Mouse (Mus musculus) liver, embryonic 14.5 days (tissue): ENCODE measurements at regions not wholly inside any gene's neighbourhood (a gene's known extent, or its start where the extent isn't known, plus 50 kb on each side); places are given as distances from the start of the nearest gene placed in this dataset.
A peak's percentile ranks its signal among the peaks of the same experiment; 100 is the strongest.

Source experiments
- ATAC-seq: fragments of 200-750 bp; cut with Nextera tagmentation; 2 replicates; pipeline ENCODE4 v1.8.0; 2017; ENCODE audit warnings: moderate number of reproducible peaks, mild to moderate bottlenecking, moderate library complexity; ENCODE audit not compliant: insufficient read depth
- DNase-seq, 3 experiments: peaks; one replicate each; pipeline ENCODE4 v3.0.0-alpha.2; 2012 to 2013; ENCODE audit warnings: low read depth in 3 of 3, low spot score in 3 of 3
- H3K27ac ChIP-seq: fragments of 300-500 bp; sonication (generic); 2 replicates; pipeline ENCODE4 v1.5.1; 2014; ENCODE audit warnings: moderate library complexity, mild to moderate bottlenecking, control low read depth, inconsistent platforms
- H3K27me3 ChIP-seq: fragments of 300-500 bp; sonication (generic); 2 replicates; pipeline ENCODE4 v1.6.1; 2014; ENCODE audit warnings: mild to moderate bottlenecking, low read length, moderate library complexity; ENCODE audit not compliant: control insufficient read depth, insufficient read depth
- H3K36me3 ChIP-seq: fragments of 300-500 bp; sonication (generic); replicated peaks from 2 replicates; pipeline ENCODE4 v1.6.1; 2014; ENCODE audit warnings: low read depth; ENCODE audit not compliant: control insufficient read depth, insufficient read depth
- H3K4me1 ChIP-seq, 2 experiments: fragments of 200-500 bp in 1 of 2; fragments of 300-500 bp in 1 of 2; sonication (generic) in 1 of 2; replicated peaks; 2 replicates each; pipeline ENCODE4 v1.6.1; 2012 to 2014; ENCODE audit warnings: antibody characterized with exemption in 1 of 2, inconsistent platforms in 1 of 2, low read length in 1 of 2; ENCODE audit not compliant: control insufficient read depth in 2 of 2, insufficient read depth in 2 of 2
- H3K4me2 ChIP-seq: fragments of 300-500 bp; sonication (generic); 2 replicates; pipeline ENCODE4 v1.6.1; 2014; ENCODE audit warnings: low read depth, mild to moderate bottlenecking, control low read depth, moderate library complexity
- H3K4me3 ChIP-seq, 2 experiments: fragments of 200-500 bp in 1 of 2; fragments of 300-500 bp in 1 of 2; sonication (generic) in 1 of 2; 2 replicates each; pipeline ENCODE4 v1.5.1; 2012 to 2014; ENCODE audit warnings: low read depth in 2 of 2, low read length in 2 of 2, mild to moderate bottlenecking in 2 of 2, control low read depth in 1 of 2, inconsistent platforms in 1 of 2, moderate library complexity in 1 of 2; ENCODE audit not compliant: insufficient read depth in 1 of 2
- H3K9ac ChIP-seq: fragments of 300-500 bp; sonication (generic); replicated peaks from 2 replicates; pipeline ENCODE4 v1.6.1; 2014; ENCODE audit warnings: mild to moderate bottlenecking, control low read depth, moderate library complexity
- H3K9me3 ChIP-seq: fragments of 300-500 bp; sonication (generic); 2 replicates; pipeline ENCODE4 v1.6.1; 2016; ENCODE audit warnings: low read length, mixed read lengths; ENCODE audit not compliant: control insufficient read depth
- CTCF ChIP-seq: IDR thresholded peaks from 2 replicates; pipeline ENCODE4 v1.5.1; 2016; ENCODE audit warnings: antibody characterized with exemption, low read depth, control low read depth
- EP300 ChIP-seq: IDR thresholded peaks from 2 replicates; pipeline ENCODE4 v1.6.1; 2016; ENCODE audit warnings: antibody characterized with exemption, low read depth
- WGBS: fragments of 180-500 bp; shearing (Covaris S2); extraction: QIAGEN DNeasy Blood & Tissue Kit; methylation state at CpG from one replicate; pipeline ENCODE4 v1.1.7; 2014; ENCODE audit not compliant: insufficient replicate concordance; 5-methylcytosine and 5-hydroxymethylcytosine counted together

GRCm38 (mm10) chr7:117757033-117757432 is 359.0 kb downstream of the Rps15a start:
- Histone ChIP-seq H3K27me3 (no peaks in the 10 kb centered on the region), H3K4me1 (peaks cover 0 to 12% of the 10 kb centered on the region in 2 experiments; a peak in 3 of 4 replicates), H3K27ac (no peak overlapping the region), H3K9ac (no peak overlapping the region), H3K9me3 (no peaks in the 10 kb centered on the region), H3K4me2 (no peak overlapping the region), H3K4me3 (no peak overlapping the region), H3K36me3 (no peaks in the 10 kb centered on the region)
- ATAC-seq (no peak), DNase-seq (no peak)
- WGBS = 35% methylated on average over 4 of the region's 4 CpGs
- no peak for TF ChIP-seq CTCF
- TF ChIP-seq EP300 = no peak

GRCm38 (mm10) chr7:117755830-117756229 is 360.2 kb downstream of the Rps15a start:
- Histone ChIP-seq H3K36me3 (no peaks in the 10 kb centered on the region), H3K9me3 (no peaks in the 10 kb centered on the region), H3K9ac (no peak overlapping the region), H3K27ac (no peak overlapping the region), H3K4me3 (no peak overlapping the region), H3K4me2 (no peak overlapping the region), H3K4me1 (peaks cover 0 to 12% of the 10 kb centered on the region in 2 experiments; a peak in 3 of 4 replicates), H3K27me3 (no peaks in the 10 kb centered on the region)
- ATAC-seq (no peak), DNase-seq (no peak)
- no peak for TF ChIP-seq CTCF
- TF ChIP-seq EP300 = no peak
- 68% methylated on average over 5 of the region's 5 CpGs for WGBS

GRCm38 (mm10) chr7:117753296-117753695 is 362.7 kb downstream of the Rps15a start:
- no peak overlapping the region for H3K4me3 ChIP-seq
- no peak overlapping the region for H3K4me2 ChIP-seq
- DNase-seq = no peak
- peaks cover 0 to 12% of the 10 kb centered on the region in 2 experiments; a peak in 3 of 4 replicates for H3K4me1 ChIP-seq
- no peaks in the 10 kb centered on the region for H3K36me3 ChIP-seq
- H3K27me3 ChIP-seq = no peaks in the 10 kb centered on the region
- TF ChIP-seq EP300 = no peak
- no peak for TF ChIP-seq CTCF
- ATAC-seq = no peak
- 72% methylated on average over 5 of the region's 5 CpGs for WGBS
- no peaks in the 10 kb centered on the region for H3K9me3 ChIP-seq
- no peak overlapping the region for H3K27ac ChIP-seq
- H3K9ac ChIP-seq = no peak overlapping the region

GRCm38 (mm10) chr7:117752302-117753185 is 363.4 kb downstream of the Rps15a start:
- no peaks in the 10 kb centered on the region for H3K9me3 ChIP-seq
- peak in 2 of 3 experiments; percentile 19 to 28 for DNase-seq
- H3K4me2 ChIP-seq = no peak overlapping the region
- 23% methylated on average over 12 of the region's 12 CpGs for WGBS
- H3K27me3 ChIP-seq = no peaks in the 10 kb centered on the region
- peak; percentile 85 for ATAC-seq
- H3K4me1 ChIP-seq = peaks cover 0 to 12% of the 10 kb centered on the region in 2 experiments; a peak in 3 of 4 replicates
- H3K4me3 ChIP-seq = no peak overlapping the region
- H3K36me3 ChIP-seq = no peaks in the 10 kb centered on the region
- H3K27ac ChIP-seq = no peak overlapping the region
- TF ChIP-seq CTCF (no peak), EP300 (peak; percentile 58)
- no peak overlapping the region for H3K9ac ChIP-seq

GRCm38 (mm10) chr7:117747991-117748390 is 367.2 kb downstream of the Xylt1 start:
- Histone ChIP-seq H3K4me2 (no peak overlapping the region), H3K27ac (no peak overlapping the region), H3K4me1 (peaks cover 0 to 6% of the 10 kb centered on the region in 2 experiments; a peak in 3 of 4 replicates), H3K27me3 (no peaks in the 10 kb centered on the region), H3K4me3 (no peak overlapping the region), H3K9me3 (no peaks in the 10 kb centered on the region), H3K36me3 (no peaks in the 10 kb centered on the region), H3K9ac (no peak overlapping the region)
- 57% methylated on average over 4 of the region's 4 CpGs for WGBS
- no peak for DNase-seq
- no peak for ATAC-seq
- TF ChIP-seq EP300 = no peak
- TF ChIP-seq CTCF = no peak
